Mouse (Mus musculus) ovary, postnatal 10 days (tissue): ENCODE data around the gene Olfr156.
"Not testable (repeated sequence)": the region's sequence is repeated elsewhere in the genome, so short reads cannot be mapped to it uniquely, and the experiment has no call there.

Experiments
- DNase-seq: peaks from one replicate; pipeline ENCODE4 v3.0.0; 2022; ENCODE audit warnings: low spot score

Olfr156 gene

DNA sequence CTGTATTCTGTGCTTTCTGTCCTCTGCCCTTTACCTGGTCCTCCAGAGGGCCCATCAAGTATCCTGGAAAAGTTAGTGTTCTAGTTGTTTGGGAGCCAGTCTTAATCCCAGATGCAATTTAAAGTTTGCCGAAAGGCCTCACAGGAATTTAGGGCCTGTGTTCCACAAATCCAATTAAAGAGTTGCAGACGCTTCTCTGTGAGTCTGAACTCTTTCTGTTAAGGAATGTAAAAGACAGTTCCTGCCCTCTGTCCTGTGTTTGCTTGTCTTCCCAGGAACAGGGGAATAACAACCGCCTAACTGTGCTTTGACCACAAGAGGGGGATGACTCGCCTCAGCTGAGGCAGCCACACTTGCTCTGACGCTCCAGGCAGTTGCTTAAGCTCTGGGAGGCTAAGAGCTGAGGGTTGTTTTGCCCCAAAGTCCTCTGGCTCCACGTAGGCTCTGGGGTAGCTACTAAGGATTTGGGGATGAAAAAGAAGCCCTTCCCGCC lies at the start of gene Olfr156:
Olfr156 (minus strand) TSS at position 51 of the 493 bp plus-strand sequence.
- DNase-seq = no peak

GRCm38 (mm10) chr4:43869821-43870220 lies 46.1 kb upstream of the Olfr156 start:
- no peak for DNase-seq

- DNase-seq = no peak
Observed at GRCm38 (mm10) chr4:43863298-43863697, 39.6 kb upstream of the Olfr156 start.

- peak; percentile 33 for DNase-seq
Observed at GRCm38 (mm10) chr4:43860744-43861519, 37.2 kb upstream of the Olfr156 start.

DNA sequence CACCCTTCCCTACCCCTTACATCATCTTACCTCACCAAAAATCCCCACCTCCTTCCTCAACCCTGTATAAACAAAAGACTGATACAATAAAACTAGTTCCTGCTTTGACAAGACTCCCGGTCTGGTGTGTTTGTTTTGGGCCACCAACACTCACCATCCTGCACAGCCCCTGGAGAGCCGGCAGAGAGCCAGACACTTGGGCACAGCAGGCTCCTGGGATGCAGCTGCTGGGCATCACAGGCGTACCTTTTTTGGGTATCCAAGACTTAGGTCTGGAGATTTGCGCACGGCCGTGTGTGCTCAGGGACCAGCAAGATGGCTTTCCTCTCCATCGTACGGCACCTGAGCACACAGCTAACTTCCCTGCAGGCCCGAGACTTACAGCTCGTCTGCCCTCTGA lies 36.2 kb upstream of the Olfr156 start:
- DNase-seq = no peak

- no peak for DNase-seq
Observed at GRCm38 (mm10) chr4:43854101-43854500, 30.4 kb upstream of the Olfr156 start.

DNA sequence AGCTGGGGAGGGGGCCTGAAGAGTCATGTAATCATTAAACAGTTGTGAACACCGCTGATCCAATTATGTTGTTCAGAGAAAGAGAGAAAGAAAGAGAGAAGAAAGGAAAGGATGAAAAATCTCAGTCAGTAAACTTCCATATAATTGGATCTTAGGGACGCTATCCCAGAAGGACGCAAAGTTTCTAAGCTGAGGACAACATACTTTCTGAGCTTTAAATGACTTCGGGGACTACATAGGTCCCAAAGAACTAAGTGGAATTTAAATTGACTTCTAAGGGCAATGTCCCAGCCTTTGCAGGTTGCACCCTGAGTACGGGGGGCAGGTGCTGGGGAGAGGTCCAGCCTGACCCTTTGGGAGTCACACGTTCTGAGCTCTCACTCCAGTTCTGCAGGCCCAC lies 27.6 kb upstream of the Olfr156 start, which contains the start of gene Olfr155:
Olfr155 (plus strand) TSS at position 301 of the 400 bp plus-strand sequence.
- no peak for DNase-seq

- DNase-seq = no peak
Observed at GRCm38 (mm10) chr4:43840101-43840500, 16.4 kb upstream of the Olfr156 start, which contains the start of gene Olfr157. TSS of gene Olfr157 (minus strand) at chr4:43840201.

DNA sequence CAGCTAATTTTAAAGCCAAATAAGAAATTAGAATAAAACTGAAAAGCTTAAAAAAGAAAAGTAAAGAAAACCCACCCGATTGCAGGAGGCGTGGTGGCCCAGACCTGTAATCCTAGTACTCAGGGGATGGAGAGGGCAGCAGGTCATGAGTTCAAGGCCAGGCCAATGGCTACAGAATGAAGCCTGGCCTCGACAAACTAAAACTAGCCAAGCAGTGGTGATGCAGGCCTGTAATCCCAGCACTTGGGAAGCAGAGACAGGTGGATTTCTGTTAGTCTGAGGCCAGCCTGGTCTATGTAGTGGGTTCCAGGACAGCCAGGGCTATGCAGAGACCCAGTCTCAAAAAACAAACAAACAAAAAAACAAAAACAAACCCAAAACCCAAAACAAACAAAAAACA lies 14.6 kb upstream of the Olfr156 start:
- DNase-seq = no peak

DNA sequence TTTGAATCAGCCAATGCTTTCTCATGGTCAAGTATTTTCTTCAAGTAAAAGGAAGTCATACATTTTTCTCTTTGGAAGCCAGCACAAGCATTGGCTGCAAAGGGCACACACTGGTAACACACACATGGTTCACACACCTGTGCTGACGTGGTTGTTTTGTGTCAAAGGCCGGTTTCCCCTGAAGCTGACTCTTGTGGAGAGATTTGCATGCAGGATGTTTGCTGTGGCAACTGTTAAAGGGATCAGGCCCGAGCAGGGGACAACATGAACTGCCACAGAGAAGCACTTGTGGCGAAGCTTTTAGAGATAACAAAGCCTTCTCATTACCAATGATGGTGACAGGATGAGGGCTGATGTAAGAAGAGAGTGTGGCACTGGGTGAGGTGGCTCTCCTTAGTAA lies 11.1 kb upstream of the Olfr156 start:
- no peak for DNase-seq

DNA sequence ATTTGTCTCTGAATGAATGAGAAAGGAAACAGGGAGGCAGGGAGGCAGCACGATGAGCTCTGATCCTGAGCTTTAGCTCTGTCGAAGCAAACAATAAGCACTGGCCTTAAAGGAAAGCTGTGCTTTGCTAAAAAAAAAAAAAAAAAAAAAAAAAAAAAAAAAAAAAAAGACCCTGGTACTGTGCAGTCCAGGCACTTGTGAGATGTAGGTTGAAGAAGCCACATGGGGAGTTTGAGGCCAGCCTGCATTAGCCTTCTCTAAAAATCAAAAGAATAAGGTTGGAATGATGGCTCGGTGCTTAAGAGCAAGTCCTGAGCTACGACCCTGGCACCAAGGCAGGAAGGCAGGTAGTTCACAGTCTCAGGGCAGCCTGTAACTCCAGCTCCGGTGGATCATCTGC lies 10.1 kb upstream of the Olfr156 start:
- DNase-seq = no peak

DNA sequence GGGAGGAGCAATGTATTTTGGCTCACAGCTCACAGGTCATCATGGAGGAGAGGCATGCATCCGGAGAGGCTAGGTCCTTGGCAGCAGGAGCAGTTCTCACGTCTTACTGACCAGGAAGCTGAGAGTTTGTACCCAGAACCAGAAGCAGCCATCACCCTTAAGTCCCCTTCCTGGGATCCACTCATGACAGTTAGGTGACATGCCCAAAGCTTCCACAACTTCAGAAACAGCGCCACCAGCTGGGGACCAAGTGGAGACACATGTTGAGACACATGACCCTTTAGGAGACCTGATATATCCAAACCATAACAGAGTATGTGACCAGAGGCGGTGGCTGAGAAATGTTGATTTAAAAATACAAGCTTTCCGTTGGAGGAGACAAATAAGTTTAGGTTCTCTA lies 8.3 kb upstream of the Olfr156 start:
- no peak for DNase-seq

DNA sequence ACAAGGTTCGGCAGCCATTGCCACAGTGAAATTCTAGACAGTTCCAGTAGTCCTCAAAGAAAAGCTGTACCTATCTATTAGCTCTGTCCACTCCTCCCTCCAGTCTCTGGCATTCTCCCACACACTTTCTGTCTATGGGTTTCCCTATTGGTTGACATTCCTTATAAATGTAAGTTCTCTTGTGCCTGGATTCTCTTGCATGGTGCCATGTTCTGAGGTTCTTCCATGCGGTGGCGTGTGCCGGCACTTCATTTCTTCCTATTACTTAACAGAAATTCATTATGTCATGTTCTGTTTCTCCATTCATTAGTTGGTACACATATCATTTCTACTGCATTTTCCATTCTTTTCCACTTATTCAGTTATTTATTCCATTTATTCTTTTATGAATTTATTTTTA lies 5.1 kb upstream of the Olfr156 start:
- DNase-seq = no peak

- DNase-seq = no peak
Observed at GRCm38 (mm10) chr4:43822896-43823550, 672 bp downstream of the Olfr156 start.

GRCm38 (mm10) chr4:43798936-43799335 lies 24.8 kb downstream of the Olfr156 start:
- DNase-seq = no peak

DNA sequence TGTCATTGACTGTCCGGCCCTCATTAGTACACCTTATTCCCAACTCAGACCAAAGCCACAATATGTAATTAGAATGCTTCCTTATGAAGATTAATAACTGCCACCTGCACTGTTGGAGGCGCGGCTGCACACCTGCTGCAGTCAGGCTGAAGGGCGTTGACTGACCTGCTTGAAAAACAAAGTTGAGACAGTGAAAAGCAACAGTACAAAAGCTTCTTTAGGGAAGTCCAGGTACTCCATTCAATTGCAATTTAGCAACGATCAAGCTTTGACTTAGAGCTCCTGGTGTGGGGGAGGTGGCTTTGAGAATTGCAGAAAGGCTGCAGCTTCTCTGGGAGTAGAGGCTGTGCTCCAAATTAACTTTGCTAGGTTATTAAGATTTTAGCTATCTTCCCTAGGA lies 27.9 kb downstream of the Olfr156 start:
- DNase-seq = not testable (repeated sequence)

- no peak for DNase-seq
Observed at GRCm38 (mm10) chr4:43795296-43795695, 28.4 kb downstream of the Olfr156 start.

GRCm38 (mm10) chr4:43772304-43772703 lies 51.4 kb downstream of the Olfr156 start:
- DNase-seq = no peak

DNA sequence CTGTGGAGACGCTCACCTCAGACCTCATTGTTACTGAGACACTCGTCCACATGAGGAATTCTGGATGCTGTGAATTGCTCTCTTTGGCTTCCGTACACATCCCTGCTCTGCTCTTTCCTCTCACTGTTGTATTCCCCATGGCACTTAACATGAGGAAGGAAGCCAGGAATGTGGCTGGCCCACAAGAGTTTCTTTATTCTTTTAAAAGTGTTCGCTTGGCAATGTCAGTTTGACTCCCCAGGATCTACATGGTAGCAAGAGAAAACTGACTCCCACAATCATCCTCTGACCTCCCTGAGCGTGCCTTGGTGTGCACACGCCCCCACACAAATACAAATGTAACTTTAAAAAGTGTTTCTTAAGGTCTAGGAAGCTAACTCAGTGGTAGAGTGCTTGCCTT lies 52.1 kb downstream of the Olfr156 start:
- no peak for DNase-seq

- no peak for DNase-seq
Observed at GRCm38 (mm10) chr4:43770909-43771308, 52.8 kb downstream of the Olfr156 start, which contains the start of gene Olfr159. TSS of gene Olfr159 (minus strand) at chr4:43771009.
